In the genomic region with DNA sequence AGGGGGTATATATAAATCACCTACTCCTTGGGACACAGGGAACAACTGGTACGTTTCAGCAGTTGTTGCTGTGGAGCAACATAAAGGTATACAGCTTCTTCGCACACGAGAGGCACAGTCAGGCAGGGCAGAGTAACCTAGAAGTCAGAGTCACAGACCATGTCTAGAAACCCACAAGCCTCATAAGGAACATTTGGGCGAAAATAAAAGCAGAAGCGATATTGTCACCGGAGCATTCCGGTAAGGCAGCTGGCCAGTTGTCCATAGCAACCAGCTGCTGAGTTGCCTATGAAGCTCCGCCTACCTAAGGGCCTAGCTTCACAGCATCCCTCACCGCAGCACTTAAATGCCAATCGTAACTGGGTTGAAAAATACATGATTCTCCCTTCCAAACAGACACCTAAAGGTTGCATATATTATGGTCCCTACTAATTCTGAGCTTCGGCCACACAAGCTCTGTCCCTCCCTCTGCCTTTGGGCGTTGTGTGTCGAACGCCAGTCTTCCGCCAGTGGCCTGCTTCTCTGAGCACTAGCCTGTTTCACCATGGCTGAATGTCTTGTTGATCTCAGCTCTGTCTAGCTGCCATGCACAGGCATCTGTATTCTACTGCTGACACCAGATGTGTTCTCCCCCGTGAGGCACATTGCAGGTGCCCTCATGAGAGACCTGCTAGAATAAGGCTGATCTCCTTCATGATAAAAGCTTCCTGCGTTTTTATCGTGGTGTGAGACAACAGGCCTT, we compare ENCODE assay signal across 10 mouse cellular contexts.
DNase-seq lines count a peak whose midpoint lies in the region; TF ChIP-seq lines count a peak whose summit lies in the region.
"Had no signal": no experiment of that assay in that cellular context is flagged by ENCODE, and none has a peak within 500 bp of the region (broad histone marks: within the 10 kb centered on the region; RNA-seq: fewer than 3 reads in every experiment).

No protein-coding gene starts in this region.

- intact Hi-C loops in left cerebral cortex, postnatal 25 days (cut with DNase I): no loop called here

- H3K4me3 ChIP-seq in olfactory bulb, adult 2 months (ENCODE audit: insufficient read depth, low read depth, low read length): no peak overlapping the region
- H3K4me3 ChIP-seq: neural tube, embryonic 12.5 days had no signal

- H3K4me1 ChIP-seq in olfactory bulb, adult 2 months (ENCODE audit: control insufficient read depth, insufficient read depth, low read length): peaks cover 6% of the 10 kb centered on the region; the same call in 1 of the 2 replicates

- H3K27ac ChIP-seq in olfactory bulb, adult 2 months (ENCODE audit: insufficient read depth, low read depth, low read length): 0 out of 2 replicates have a peak overlapping the region, but pooled peaks have one; percentile 1
- H3K27ac ChIP-seq: neural tube, embryonic 12.5 days had no signal

- no peak for TF ChIP-seq CTCF in brain, embryonic 14.5 days (IDR thresholded peaks at IDR 0.05; ENCODE audit: borderline replicate concordance, extremely low read depth, insufficient read depth, insufficient read length)
- no peak for TF ChIP-seq CTCF in olfactory bulb, adult 2 months (IDR thresholded peaks at IDR 0.05; ENCODE audit: insufficient read depth, low read depth, low read length)

- WGBS in olfactory bulb, adult 2 months: 58% methylated on average over 18 of the region's 18 CpGs

- TF ChIP-seq POLR2A in brain, embryonic 14.5 days (IDR thresholded peaks at IDR 0.05; ENCODE audit: borderline replicate concordance, extremely low read depth, insufficient read depth, insufficient read length, poor library complexity, severe bottlenecking): no peak
- TF ChIP-seq POLR2A in olfactory bulb, adult 2 months (IDR thresholded peaks at IDR 0.05; ENCODE audit: insufficient read depth, low read depth, low read length): no peak

- peak; percentile 92 for DNase-seq in heart, adult 11 months
- DNase-seq in heart, postnatal 4 days: no peak
- DNase-seq in brain, embryonic 14.5 days (ENCODE audit: low read depth): peak; percentile 80
- peak; percentile 47 for DNase-seq in induced T-regulatory cell, adult 2 months (ENCODE audit: low read depth)
- DNase-seq in cerebellum, adult 11-12 months: no peak
- DNase-seq in left cerebral cortex, postnatal 25 days (ENCODE audit: low spot score in 2 of 2): no peak
- DNase-seq in kidney, postnatal 25 days: no peak
- DNase-seq: cerebellum, adult 18-20 months had no signal

Comparison
In these comparisons a context has a peak if more than half of its experiments do, and no peak if none do; other contexts are left out.
1. DNase-seq: peak in heart, adult 11 months (single experiment), brain, embryonic 14.5 days (single experiment) and induced T-regulatory cell, adult 2 months (single experiment); none in heart, postnatal 4 days (single experiment), cerebellum, adult 11-12 months (single experiment), left cerebral cortex, postnatal 25 days (0 of 2) and kidney, postnatal 25 days (0 of 2).